ENCODE assay signal across 8 mouse cellular contexts in the genomic region with DNA sequence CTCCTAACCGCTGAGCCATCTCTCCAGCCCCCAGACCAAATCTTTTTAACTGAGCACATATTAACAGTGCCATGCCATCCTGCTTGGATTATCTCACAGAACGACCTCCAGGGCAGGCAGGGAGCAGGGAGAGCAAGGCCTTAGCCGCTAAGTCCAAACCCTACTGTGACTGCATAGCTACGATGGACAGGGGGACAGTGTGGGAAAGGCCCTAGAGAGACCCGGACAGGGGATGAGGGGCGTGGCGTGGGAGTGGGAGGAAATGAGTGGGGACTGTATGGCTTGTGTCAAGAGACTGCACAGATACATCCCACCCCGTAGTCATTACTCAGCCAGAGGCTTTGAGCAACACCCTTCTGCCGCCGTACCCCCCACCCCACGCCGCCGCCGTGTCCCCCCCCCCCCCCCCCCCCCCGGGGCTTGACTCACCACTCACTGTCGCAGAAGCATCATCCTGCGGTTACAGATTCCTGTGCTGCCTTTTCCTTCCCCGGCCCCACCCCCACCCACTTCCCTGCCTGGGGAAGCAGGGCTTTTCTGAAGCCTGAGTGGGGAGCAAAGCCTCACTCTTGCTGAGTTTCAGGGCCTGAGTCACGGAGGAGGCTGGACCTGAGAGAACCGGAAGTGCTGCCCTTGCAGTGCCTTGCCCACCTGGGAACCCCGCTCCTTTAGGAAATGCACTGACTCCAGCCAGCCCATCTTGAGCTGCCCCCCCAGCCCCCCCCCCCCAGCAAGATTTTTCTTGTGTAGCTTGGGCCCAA. TPM values are rescaled to one million over a fixed set of nuclear protein-coding genes. Genes with fewer than 3 reads are reported as not detected.
DNase-seq lines count a peak whose midpoint lies in the region; ATAC-seq and TF ChIP-seq lines count a peak whose summit lies in the region.

No protein-coding gene starts in this region.

- peaks cover 7 to 34% of the 10 kb centered on the region in 2 experiments for H3K4me1 ChIP-seq in CH12.LX (ENCODE audit: control insufficient read depth in 1 of 2, insufficient read depth in 2 of 2)
- H3K4me1 ChIP-seq in forebrain, embryonic 13.5 days = peaks cover 41% of the 10 kb centered on the region
- H3K4me1 ChIP-seq in kidney, embryonic 16.5 days (ENCODE audit: insufficient read depth, low read length) = peaks cover 73% of the 10 kb centered on the region

- TF ChIP-seq CTCF in CH12.LX (conservative IDR thresholded peaks at IDR 0.05 in 1 of 2, IDR thresholded peaks at IDR 0.05 in 1 of 2; ENCODE audit: low read depth in 2 of 2, low read length in 2 of 2) = no peak

- H3K36me3 ChIP-seq in CH12.LX (replicated peaks in 1 of 2; ENCODE audit: control insufficient read depth in 1 of 2, insufficient read depth in 1 of 2, low read length in 1 of 2) = peaks cover 0 to 10% of the 10 kb centered on the region in 2 experiments
- no peaks in the 10 kb centered on the region for H3K36me3 ChIP-seq in forebrain, embryonic 13.5 days (ENCODE audit: poor library complexity, severe bottlenecking)
- no peaks in the 10 kb centered on the region for H3K36me3 ChIP-seq in kidney, embryonic 16.5 days (ENCODE audit: insufficient read depth, low read length)

- in situ Hi-C loops in CH12.LX (cut with MboI; ENCODE audit: low pct_ligation_motif_present, low pct_unique_long_range_greater_than_20kb, low sequenced_read_pairs) = no loop called here

- peak overlapping the region; percentile 25; the same call in 1 of the 2 replicates for H3K27ac ChIP-seq in CH12.LX (ENCODE audit: insufficient read depth, low read depth)
- H3K27ac ChIP-seq in forebrain, embryonic 13.5 days = no peak overlapping the region
- peak overlapping the region; percentile 88 for H3K27ac ChIP-seq in kidney, embryonic 16.5 days (ENCODE audit: low read length)

- DNase-seq in 416B (ENCODE audit: low read depth) (peak; percentile 96), CH12.LX (ENCODE audit: extremely low read depth) (peak; percentile 27)
- peak; percentile 69 for DNase-seq in lung, postnatal 25 days (ENCODE audit: low spot score)
- no peak for DNase-seq in embryo, embryonic 10.5 days (ENCODE audit: low spot score)
- DNase-seq in cerebellum, postnatal 4 days (ENCODE audit: low spot score in 2 of 2) = no peak
- no peak for DNase-seq in right cerebral cortex, postnatal 14 days

- H3K4me3 ChIP-seq in CH12.LX (replicated peaks in 1 of 3; ENCODE audit: low read depth in 2 of 3, low read length in 2 of 3, poor library complexity in 1 of 3) = peak overlapping the region; percentile 55 to 72 (median 61)
- H3K4me3 ChIP-seq in forebrain, embryonic 13.5 days = no peak overlapping the region
- no peak overlapping the region for H3K4me3 ChIP-seq in kidney, embryonic 16.5 days (ENCODE audit: low read length)

- peak overlapping the region; percentile 68 for H3K9ac ChIP-seq in CH12.LX (ENCODE audit: insufficient read depth, low read depth)
- no peak overlapping the region for H3K9ac ChIP-seq in forebrain, embryonic 13.5 days
- H3K9ac ChIP-seq in kidney, embryonic 16.5 days (replicated peaks; ENCODE audit: low read length) = peak overlapping the region; percentile 30

- 74% methylated on average over 12 of the region's 21 CpGs for WGBS in forebrain, embryonic 13.5 days
- 39% methylated on average over 13 of the region's 21 CpGs for WGBS in kidney, embryonic 16.5 days

- TF ChIP-seq POLR2A in CH12.LX (IDR thresholded peaks at IDR 0.05; ENCODE audit: low read depth, low read length) = peak; percentile 54; the same call in 1 of the 2 replicates

- no peaks in the 10 kb centered on the region for H3K79me2 ChIP-seq in CH12.LX (replicated peaks; ENCODE audit: control insufficient read depth, extremely low read depth, insufficient read depth, poor library complexity, severe bottlenecking)

- H3K4me2 ChIP-seq in CH12.LX (ENCODE audit: insufficient read depth, low read depth, poor library complexity, severe bottlenecking) = peak overlapping the region; percentile 76
- no peak overlapping the region for H3K4me2 ChIP-seq in forebrain, embryonic 13.5 days
- H3K4me2 ChIP-seq in kidney, embryonic 16.5 days (replicated peaks; ENCODE audit: low read depth, low read length) = peak overlapping the region; percentile 22

- dilution Hi-C loops in CH12.LX (cut with MboI; ENCODE audit: extremely low pct_ligation_motif_present, extremely low pct_unique_long_range_greater_than_20kb, low sequenced_read_pairs) = no loop called here

- no peaks in the 10 kb centered on the region for H3K9me3 ChIP-seq in CH12.LX (replicated peaks; ENCODE audit: low read length)
- H3K9me3 ChIP-seq in forebrain, embryonic 13.5 days (replicated peaks) = no peaks in the 10 kb centered on the region
- H3K9me3 ChIP-seq in kidney, embryonic 16.5 days (ENCODE audit: low read length) = no peaks in the 10 kb centered on the region

- no peak for TF ChIP-seq RAD21 in CH12.LX (IDR thresholded peaks at IDR 0.05; ENCODE audit: low read depth, low read length)

- peaks cover 2% of the 10 kb centered on the region for H3K27me3 ChIP-seq in CH12.LX (replicated peaks)
- no peaks in the 10 kb centered on the region for H3K27me3 ChIP-seq in forebrain, embryonic 13.5 days
- no peaks in the 10 kb centered on the region for H3K27me3 ChIP-seq in kidney, embryonic 16.5 days (ENCODE audit: insufficient read depth, low read length)

- ATAC-seq in forebrain, embryonic 13.5 days = peak; percentile 25; the same call in 1 of the 2 replicates
- ATAC-seq in kidney, embryonic 16.5 days (ENCODE audit: low FRiP score, low TSS enrichment) = peak; percentile 40

- no peak for TF ChIP-seq EP300 in CH12.LX (IDR thresholded peaks at IDR 0.05; ENCODE audit: low read length)

TF ChIP-seq in CH12.LX, 34 proteins besides CTCF, POLR2A, EP300 and RAD21:
- TF ChIP-seq ELF1 (IDR thresholded peaks at IDR 0.05; ENCODE audit: low read depth, low read length) (peak; percentile 80), MAX (IDR thresholded peaks at IDR 0.05; ENCODE audit: low read length) (no peak), TBP (conservative IDR thresholded peaks at IDR 0.05; ENCODE audit: low read depth, low read length) (no peak), ZMIZ1 (IDR thresholded peaks at IDR 0.05; ENCODE audit: low read depth, low read length) (no peak), E2F4 (IDR thresholded peaks at IDR 0.05; ENCODE audit: insufficient replicate concordance, low read depth, low read length) (no peak), ZKSCAN1 (IDR thresholded peaks at IDR 0.05; ENCODE audit: borderline replicate concordance, low read depth, low read length) (no peak), BHLHE40 (IDR thresholded peaks at IDR 0.05; ENCODE audit: low read depth, low read length) (0 out of 2 replicates have a peak, but pooled peaks have one; percentile 10), TCF12 (IDR thresholded peaks at IDR 0.05; ENCODE audit: low read depth, low read length) (0 out of 2 replicates have a peak, but pooled peaks have one; percentile 22), IRF4 (IDR thresholded peaks at IDR 0.05; ENCODE audit: low read depth, low read length) (peak; percentile 21; the same call in 1 of the 2 replicates), USF1 (IDR thresholded peaks at IDR 0.05; ENCODE audit: low read depth, low read length) (no peak), CHD2 (IDR thresholded peaks at IDR 0.05; ENCODE audit: low read length) (0 out of 2 replicates have a peak, but pooled peaks have one; percentile 32)

RNA-seq across cellular contexts. Expression of gene Fam129b, which starts 6.5 kb away (rescaled TPM):
- total RNA-seq in CH12.LX (2012; rRNA removed) (0.55 and 0.80 TPM in 2 replicates), CH12.LX (2014; rRNA removed) (0.19 and 0.26 TPM in 2 replicates)
- polyA plus RNA-seq in CH12.LX (2012; ENCODE audit: insufficient read length, low read depth) = 0.49 and 0.50 TPM in 2 replicates
- polyA plus RNA-seq in forebrain, embryonic 13.5 days (2015; fragmentation: Nextera tagmentation; extraction: Ambion mirVana) = 21.1 and 23.7 TPM in 2 replicates
- polyA plus RNA-seq in kidney, embryonic 16.5 days (2015; fragmentation: Nextera tagmentation; extraction: Ambion mirVana) = 54.4 and 56.2 TPM in 2 replicates

RNA-seq across cellular contexts. Expression of gene Stxbp1, which starts 35.4 kb away (rescaled TPM):
- 1.4 and 2.5 TPM in 2 replicates for total RNA-seq in CH12.LX (2012; rRNA removed)
- 1.5 and 1.6 TPM in 2 replicates for total RNA-seq in CH12.LX (2014; rRNA removed)
- polyA plus RNA-seq in CH12.LX (2012; ENCODE audit: insufficient read length, low read depth) = 8.3 and 10.4 TPM in 2 replicates
- polyA plus RNA-seq in forebrain, embryonic 13.5 days (2015; fragmentation: Nextera tagmentation; extraction: Ambion mirVana) = 97.5 and 109 TPM in 2 replicates
- polyA plus RNA-seq in kidney, embryonic 16.5 days (2015; fragmentation: Nextera tagmentation; extraction: Ambion mirVana) = 19.6 and 22.3 TPM in 2 replicates

Comparison
In these comparisons a context has a peak if more than half of its experiments do, and no peak if none do; other contexts are left out.
1. DNase-seq: peak in 416B (single experiment), CH12.LX (single experiment) and lung, postnatal 25 days (single experiment); none in embryo, embryonic 10.5 days (single experiment), cerebellum, postnatal 4 days (0 of 2) and right cerebral cortex, postnatal 14 days (single experiment).
2. H3K4me3 ChIP-seq: peak in CH12.LX (3 of 3); none in forebrain, embryonic 13.5 days (single experiment) and kidney, embryonic 16.5 days (single experiment).
3. RNA of gene Fam129b, which starts 6.5 kb away (polyA plus RNA-seq): 54.4 to 56.2 TPM in kidney, embryonic 16.5 days and 21.1 to 23.7 TPM in forebrain, embryonic 13.5 days; 0.49 to 0.50 TPM in CH12.LX; every median in the first group is over 10 times any median in the second.